Mouse (Mus musculus) adrenal gland, postnatal 10 days (tissue): Measurements from ENCODE around the gene Ncoa4. TPM values are rescaled to one million over a fixed set of nuclear protein-coding genes. Genes with fewer than 3 reads are reported as not detected.
"Not testable (repeated sequence)": the region's sequence is repeated elsewhere in the genome, so short reads cannot be mapped to it uniquely, and the experiment has no call there.

Experiments
- DNase-seq: peaks from one replicate; pipeline ENCODE4 v3.0.0; 2021; ENCODE audit warnings: mixed read lengths
- total RNA-seq, 2 experiments: library from RNA; stranded (reverse); gene quantifications; 2 replicates each; pipeline ENCODE4 v1.2.3; 2021

The Ncoa4 gene
- total RNA-seq, 2 experiments from 2014 or later, result 154 to 170 TPM

DNA sequence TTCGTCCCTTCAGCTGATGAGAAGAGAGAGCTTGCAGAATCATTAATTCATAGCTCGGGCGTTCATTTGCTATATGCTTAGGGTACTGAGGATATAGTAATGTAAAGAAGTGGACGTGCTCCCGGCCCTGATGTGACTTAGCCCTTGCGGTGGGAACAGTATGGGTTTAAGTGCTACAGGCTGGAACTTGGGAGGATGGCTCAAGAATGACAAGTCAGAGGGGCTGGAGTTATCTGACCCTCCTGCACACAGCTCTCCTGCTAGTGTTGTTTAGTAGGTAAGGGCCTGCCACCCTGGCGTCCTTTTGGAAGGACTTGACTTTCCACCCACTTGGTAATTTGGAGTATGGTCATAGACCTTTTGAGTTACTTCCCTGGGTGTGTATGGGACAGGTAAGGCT is 898 bp downstream of the Ncoa4 start:
- no peak for DNase-seq

DNA sequence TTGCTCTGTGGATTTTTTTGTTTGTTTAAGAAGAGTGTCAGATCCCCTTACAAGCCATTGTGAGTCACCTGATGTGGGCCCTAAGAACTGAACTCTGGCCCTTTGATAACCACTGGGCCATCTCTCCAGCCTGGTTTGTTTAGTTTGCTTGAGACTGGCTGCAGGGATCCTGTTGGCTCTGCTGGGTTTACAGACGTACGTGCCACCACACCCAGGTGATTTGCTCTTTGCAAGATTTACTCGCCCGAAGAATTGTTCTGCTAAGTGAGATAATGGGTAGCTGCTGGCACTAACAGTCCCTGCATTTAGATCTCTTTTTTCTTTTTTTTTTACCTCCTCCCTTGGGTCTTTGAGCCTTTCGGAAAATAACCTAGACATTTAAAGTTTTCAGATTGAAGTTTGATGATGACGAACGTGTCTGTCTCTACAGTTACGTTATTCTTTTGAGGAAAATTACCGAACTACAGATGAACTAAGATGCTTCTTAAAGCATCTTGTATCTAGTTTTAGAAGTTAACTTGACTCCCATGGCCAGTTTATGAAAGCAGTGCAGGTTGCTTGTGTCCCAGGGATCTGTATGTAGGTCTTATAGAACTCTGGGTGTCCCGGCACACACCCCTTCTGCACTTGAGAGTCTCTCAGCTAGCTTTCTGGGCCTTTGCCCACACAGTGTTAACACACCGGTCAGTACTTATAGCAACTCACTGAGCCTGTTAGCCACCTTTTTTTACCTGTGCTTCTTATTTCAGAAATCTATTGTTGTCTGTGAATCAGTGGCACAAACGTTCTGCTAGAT is 1.6 kb downstream of the Ncoa4 start:
- DNase-seq, result no peak

DNA sequence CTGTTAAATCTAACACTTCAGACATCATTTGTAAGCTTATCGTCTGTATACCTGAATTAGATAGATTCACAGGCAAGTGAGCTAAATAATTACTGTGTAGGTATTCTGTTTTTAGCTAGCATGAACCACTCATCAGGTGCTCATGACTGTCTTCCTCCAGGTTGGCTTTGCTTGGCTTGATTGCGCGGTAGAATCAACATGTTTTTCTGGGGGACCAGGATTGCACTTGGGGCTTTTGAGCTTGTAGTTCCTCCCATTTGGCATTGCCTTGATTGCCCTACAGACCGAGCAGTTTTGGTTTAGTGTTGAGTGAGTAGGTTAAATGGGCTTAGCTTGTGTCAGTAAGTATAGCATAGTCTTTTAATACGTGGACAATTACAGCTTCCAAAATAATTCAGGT is 2.6 kb downstream of the Ncoa4 start:
- DNase-seq, result no peak

DNA sequence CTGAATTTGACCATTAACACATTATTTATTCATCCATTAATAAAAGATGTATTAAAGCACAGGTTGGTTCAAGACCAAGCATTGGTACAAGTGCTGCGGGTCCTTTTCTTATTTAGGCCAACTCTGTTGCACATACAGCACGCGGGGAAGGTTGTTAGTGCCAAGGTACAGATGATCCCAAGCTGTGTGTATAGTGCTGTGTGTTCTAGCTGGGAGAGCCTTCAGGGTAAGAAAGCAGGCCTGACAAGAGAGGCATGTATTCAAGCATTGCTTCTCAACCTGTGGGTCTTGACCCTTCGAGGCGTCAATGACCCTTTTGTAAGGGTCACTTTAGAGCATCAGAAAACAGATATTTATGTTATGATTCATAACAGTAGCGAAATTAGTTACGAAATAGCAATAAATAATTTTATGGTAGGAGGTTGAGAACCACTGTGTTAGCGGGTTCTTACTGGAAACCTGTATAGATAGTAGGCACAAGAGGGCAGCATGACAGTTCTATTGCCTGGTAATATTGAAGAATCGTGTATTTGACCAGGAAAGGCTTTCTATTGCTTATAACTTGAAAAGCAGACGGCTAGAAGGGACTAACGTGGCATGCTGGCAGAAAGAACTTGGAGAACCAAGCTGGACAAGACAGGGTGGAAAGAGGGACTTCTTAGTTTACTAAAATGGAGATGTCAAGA is 3.7 kb downstream of the Ncoa4 start:
- no peak for DNase-seq

DNA sequence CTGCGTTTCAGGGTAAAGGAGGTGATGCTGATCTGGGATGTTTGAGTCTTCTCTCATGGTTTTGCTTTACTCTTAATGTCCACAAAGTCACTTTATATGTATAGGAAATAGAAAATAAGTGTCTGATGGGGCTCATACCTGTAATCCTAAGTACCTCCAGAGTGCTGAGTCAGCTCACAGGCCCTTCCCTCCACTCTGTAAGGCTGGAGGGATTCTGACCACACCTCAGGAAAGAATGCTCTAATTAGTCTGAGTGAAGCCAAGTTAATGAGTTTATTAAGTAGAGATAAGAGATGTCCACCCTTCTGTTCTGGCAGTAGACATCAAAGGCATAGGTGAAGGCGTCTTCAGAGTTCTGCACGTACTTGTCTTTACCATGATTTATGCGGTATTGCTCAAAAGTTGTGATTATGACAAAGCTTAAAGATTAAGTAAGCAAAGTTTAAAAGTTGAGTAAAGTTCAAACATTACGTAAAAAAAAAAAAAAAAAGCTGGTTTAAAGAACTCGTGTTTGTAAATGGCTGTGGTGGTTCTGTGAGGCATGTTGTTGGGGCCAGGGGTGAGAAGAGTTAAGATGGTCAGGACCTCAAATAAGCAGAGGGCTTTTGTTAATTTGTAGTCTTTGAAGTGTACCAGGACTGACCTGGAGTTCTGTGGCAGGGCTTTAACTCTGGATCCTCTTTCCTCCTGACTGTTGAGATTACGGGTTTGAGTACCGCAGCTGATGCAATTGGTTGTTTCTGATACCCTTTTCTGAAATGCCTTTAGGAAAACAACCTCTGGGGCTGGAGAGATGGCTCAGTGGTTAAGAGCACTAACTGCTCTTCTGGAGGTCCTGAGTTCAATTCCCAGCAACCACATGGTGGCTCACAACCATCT is 4.7 kb downstream of the Ncoa4 start:
- DNase-seq, result no peak

DNA sequence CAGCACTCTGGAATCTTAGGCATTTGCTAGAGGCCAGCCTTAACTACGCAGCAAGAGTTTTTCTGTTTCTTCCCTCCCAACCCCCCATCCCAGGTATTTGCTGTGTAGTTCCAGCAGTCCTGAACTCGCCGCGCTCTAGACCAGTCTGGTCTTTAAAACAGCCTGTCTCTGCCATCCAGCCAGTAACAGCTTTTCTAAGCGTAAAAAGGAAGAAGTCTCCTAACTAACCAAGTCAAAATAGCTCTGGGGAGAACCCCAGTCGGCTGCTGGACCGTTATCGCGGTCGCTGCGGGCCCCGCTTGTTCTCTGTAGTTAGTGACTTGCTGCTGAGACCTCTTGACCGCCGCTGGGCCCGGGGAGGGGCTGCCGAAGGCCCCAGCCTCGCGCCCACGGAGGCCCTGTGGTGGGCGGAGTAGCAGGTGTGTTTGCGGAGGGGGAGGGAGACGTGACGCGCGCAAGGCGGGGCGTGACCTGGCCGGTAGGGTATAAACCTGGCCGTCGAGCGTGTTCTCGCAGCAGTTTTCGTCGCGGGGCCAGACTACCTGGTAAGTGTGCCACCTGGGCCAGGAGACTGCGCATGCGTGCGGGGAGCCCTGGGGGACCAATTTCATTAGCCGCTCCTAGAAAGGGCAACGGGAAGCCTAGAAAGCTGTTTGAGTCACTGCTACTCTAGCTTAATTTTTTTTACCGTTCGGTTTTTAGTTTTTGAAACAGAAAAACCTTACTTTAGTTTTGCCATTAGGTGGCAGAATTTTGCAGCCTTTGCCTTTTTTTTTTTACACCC is 5.8 kb downstream of the Ncoa4 start:
- DNase-seq, result peak; percentile 86

DNA sequence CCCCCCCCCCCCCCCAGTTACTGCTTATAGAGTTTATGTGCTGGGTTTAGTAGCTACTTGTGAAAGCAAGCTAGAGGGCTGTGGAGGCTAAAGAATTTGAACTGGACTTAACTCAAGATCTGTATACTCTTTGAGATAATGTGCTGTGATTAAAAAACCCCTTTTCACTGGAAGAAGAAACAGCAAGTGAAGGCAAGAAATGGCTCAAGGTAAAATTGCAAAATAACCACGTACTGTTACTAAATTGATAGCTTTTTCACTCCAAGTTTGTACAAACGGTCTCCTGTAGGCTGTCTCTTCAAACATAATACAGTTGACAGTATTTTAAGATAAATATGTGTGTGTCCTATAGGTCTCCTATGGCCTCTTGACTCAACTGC is 6.4 kb downstream of the Ncoa4 start:
- DNase-seq, result no peak

DNA sequence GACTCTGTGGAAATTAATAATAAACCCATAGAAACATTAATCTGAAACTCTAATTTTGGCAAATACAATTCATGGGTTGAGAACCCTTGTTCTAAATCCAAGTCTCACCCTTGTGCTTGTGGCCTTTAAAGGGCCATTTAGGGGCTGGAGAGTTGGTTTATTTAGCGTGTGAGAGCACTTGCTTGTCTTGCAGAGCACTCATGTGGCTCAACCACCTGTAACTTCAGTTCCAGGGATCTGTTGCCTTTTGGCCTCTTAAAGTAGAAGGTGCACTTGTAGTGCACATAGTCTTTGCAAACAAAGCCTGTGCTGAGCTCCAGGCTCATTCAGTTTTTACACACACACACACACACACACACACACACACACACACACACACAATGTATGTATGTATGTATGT is 7.2 kb downstream of the Ncoa4 start:
- DNase-seq, result no peak

DNA sequence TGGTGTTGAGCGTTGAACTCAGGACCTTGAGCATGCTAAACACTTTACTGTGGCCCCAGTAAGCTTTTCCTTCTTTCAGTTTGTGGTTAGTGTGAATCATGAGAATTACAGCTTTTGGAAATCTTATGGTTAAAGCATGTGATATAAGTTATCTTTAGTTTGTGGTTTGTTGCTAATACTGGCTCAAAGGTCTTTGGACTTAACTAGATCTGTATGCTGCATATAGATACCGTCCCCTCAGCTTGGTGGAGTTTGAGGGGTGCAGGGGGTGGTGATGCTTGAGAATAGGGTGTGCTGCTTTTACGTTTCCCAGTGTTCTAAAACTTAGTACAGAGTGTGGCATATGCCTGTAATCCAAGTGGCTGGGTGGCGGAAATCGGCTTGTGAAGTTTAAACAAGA is 7.7 kb downstream of the Ncoa4 start:
- DNase-seq, result no peak

DNA sequence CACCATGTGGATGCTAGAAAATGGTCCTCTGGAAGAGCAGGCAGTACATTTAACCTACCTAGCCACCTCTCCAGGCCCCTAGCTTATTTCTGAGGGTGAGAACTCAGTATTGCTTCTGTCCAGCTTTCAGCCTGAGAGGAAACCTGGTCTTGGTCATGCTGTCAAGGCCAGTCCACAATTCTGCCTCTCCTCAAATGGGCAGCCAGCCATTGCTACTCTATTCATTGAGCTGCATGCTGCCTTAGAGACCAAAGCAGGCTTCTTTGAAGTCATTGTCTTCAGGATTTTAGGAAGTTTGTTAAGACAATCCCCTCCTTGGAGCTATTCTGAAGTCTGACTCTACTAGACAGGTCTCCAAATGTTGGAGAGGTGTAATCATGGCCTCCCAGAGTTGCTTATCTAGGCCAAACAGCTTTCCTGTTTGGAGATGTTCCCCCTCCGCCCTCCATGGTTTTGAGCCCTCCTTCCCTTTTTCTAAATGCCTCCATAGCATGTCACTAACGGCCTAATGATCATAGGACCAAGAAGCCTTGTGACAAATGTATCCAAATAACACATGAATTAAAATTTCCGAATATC is 9.1 kb downstream of the Ncoa4 start:
- peak; percentile 39 for DNase-seq

DNA sequence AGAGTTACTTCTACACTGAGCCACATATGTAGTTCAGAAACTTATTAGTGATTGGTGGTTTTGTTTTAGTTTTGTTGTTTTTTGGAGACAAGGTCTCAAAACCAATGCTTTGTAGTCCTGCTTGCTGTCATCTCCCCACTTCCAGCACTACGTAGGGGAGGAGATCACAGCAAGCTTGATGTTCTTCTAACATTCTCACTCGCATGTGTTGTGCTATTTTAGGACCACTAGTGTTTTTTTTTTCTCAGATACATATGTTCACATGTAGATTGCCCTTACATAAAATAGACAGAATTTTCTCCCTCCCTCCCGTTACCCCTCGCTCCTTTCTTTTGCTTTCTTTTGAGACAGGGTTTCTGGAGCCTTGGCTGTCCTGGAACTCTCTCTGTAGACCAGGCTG is 10.5 kb downstream of the Ncoa4 start:
- DNase-seq, result no peak

DNA sequence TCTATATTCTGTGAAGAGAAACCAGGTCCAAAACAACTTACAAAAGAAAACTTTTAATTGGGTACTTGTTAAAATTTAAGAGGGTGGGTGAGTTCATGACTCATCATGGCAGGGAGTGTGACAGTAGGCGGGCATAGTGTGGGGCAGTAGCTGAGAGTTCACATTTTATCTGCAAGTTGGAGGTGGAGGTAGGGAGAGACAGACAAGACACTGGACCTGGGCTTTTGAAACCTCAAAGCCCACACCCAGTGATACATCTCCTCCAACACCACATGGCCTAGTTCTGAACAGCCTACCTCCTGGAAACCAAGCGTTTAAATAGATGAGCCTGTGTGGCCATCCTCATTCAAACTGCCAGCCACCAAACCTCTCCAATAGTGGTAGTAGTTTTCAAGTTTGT is 15.6 kb downstream of the Ncoa4 start:
- no peak for DNase-seq

DNA sequence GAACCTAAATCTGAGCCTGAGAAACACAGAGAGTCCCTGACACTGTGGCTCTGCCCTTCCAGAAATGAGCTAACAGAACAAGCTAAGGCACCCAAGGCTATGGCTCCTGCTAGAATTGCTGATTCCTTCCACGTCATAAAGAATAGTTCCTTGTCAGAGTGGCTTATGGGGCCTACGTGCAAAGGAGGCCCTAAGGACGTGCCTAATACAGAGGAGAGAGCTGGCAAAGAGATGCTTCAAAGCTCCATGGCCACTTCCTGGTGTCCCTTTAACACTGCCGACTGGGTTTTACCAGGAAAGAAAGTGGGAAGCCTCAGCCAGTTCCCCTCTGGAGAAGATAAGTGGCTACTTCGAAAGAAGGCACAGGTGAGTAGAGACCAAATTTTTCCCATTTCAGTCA is 16.9 kb downstream of the Ncoa4 start:
- DNase-seq, result not testable (repeated sequence)

DNA sequence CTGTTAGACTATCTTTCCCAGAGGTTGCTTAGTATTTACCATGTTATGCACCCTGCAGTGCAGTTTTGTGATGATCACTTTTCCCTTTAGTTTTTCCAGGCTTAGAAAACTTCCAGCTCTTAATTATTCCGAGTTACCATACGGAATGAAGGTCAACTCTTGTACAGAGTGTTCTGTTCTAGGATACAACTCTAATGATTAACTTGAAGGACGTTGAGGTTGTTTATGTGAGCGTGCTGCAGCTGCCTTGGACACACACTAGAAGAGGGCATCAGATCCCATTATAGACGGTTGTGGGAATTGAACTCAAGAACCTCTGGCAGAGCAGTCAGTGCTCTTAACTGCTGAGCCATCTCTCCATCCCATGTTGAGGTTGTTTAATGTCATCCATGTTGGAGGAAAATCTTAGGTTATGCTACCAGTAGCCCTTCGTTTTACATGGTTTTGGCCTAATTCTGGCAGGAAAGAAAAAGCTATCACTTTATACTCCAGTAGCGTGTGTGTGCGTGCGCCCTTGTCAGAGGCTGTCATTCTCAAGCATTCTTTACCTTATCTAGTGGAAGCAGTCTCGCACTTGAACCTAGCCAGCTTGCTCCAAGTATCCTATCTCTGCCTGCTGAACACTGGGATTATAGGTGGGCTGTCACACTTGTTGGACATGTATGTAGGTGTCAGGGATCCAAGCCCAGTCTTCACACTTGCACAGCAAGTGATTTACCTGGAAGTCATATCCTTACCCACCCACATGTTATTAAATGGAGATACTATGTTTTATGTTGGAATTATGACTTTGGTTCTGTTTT is 19.9 kb downstream of the Ncoa4 start:
- DNase-seq, result no peak

DNA sequence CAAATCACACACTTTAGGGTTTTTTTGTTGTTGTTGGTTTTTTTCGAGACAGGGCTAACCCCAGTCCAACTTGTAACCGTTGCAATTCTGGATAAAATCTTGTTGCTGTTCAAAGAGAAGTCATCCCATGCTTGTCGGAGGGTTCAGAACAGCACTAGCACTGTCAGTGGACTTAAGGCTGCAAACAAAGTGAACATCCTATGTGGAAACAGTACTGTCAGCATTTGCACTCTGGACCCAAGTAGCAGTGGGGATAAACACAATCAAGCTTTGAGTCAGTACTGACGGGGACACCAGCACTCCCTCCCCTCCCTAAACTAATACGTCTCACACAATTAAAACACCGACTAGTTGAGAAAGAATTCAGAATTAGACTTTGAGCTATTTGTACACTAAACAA is 21.2 kb downstream of the Ncoa4 start:
- DNase-seq, result no peak

DNA sequence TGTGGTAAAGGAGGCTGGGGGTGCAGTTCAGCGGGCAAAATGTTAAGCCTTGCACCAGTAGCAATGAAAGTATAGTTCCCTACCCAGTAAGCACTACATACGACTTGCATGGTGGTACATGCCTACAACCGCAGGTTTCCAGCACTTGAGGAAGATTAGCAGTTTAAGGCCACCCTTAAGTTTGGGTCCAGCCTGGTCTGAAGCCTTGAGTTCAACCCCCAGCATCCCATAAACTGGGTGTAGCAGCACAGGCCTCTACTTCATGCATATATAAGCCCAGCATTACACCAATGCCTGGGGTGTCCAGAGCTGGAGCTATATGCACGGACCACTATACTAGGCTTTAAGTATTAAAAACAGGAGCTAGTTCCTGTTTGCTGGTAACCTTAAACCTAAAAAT is 24.2 kb downstream of the Ncoa4 start:
- no peak for DNase-seq

DNA sequence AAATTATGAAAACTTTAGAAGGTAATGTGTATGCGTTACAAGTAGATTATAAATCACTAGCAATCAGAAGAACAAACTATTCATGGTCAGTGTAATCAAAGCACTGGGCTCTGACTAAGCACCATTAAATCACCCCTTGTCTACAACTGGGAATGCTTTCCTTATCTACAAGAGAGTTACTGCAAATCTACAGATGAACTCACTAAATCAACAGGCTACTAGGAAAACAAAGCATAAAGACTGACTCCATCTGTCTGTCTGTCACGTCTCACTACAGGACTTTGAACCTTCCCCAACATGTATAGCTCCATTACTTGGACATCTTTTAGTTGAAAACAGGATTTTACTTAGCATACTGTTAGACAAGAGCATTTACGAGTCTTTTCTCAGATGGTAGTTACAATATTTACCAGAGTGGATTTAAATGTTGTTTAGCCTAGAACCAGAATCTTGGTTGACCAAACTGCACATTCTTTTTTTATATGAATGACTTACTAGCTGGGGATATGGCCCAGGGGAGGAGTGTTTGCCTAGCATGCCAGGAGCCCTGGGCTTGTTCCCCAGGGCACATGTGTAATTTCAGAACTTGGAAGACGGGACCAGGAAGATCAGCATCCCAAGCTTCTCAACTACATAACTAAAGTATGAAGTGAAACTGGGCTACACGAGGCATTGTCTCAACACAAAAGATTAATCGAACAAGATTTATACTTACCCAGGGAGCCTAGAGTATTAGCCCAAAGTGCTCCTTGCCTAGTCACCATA is 31.1 kb downstream of the Ncoa4 start:
- DNase-seq, result peak; percentile 31

DNA sequence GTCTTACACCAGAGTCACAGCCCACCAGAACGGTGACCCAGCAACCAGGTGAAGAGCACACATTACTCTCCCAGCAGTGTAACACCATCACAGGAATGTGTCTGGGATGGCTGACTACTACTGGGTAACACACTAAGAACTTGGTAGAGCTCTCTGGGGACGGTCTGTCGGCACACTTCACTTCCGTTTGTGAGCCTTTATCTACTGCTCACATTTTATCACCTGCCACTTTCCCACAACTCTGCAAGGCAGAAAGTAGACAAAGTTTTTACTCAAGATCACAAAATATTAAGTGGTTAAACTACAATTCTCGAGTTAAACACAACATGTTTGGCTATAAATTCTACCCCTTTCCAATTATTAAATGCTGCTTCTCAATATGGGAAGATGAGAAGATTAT is 32.3 kb downstream of the Ncoa4 start:
- no peak for DNase-seq

DNA sequence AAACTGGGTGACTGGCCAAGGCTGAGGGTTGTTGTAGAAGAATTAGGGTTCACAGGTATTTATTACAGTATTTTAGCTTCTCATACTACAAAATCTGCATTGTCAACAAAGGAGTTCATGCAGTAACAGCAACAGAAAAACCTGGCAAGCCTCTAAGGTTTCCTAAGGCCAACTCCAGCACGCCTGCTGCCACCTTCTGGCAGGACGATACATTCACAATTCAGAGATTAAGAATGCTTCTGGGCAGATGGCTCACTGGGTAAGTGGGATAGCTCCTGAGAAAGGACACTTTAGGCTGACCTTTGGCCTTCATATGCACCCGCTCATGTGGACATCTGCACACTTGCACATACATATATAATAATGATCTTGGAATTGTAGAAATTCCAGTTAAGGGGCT is 32.8 kb downstream of the Ncoa4 start:
- peak; percentile 78 for DNase-seq

DNA sequence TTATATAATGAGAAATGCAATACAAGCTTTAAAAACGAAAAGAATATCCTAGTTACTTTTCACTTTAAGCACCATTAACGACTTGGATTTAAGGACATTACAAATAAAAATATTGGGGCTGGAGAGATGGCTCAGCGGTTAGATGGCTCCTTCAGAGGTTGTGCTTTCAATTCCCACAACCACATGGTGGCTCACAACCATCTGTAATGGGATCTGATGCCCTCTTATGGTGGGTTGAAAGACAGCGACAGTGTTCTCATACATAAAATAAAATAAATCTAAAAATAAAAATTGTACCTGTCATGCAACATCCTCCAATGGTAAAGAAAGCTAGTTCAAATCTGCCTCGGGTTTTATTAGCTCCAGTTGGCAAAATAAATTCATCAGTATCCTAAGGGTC is 33.9 kb downstream of the Ncoa4 start:
- DNase-seq, result not testable (repeated sequence)
